ENCODE assay signal across 1 mouse cellular context in genomic region chr11:49245634-49246415, GRCm38 (mm10).
TF ChIP-seq lines count a peak whose summit lies in the region.

No protein-coding gene starts in this region.

TF ChIP-seq in MEL, 35 proteins besides CTCF, POLR2A, EP300 and RAD21:
- TF ChIP-seq POLR2AphosphoS5 (IDR thresholded peaks at IDR 0.05; ENCODE audit: borderline replicate concordance, low read depth, low read length) (no peak), MAX (IDR thresholded peaks at IDR 0.05; ENCODE audit: low read length) (peak; percentile 6), MAZ (IDR thresholded peaks at IDR 0.05; ENCODE audit: low read depth, low read length) (no peak; the same call in 1 of the 2 replicates), MEF2A (IDR thresholded peaks at IDR 0.05; ENCODE audit: extremely low read depth, insufficient replicate concordance, low read depth, low read length, poor library complexity, severe bottlenecking) (no peak), MYC (IDR thresholded peaks at IDR 0.05; ENCODE audit: low read depth, low read length) (0 out of 2 replicates have a peak, but pooled peaks have one; percentile 21), CHD1 (IDR thresholded peaks at IDR 0.05; ENCODE audit: low read depth, low read length) (no peak), GABPA (IDR thresholded peaks at IDR 0.05; ENCODE audit: low read depth, low read length) (no peak), JUND (IDR thresholded peaks at IDR 0.05; ENCODE audit: low read depth, low read length) (no peak), E2F4 (IDR thresholded peaks at IDR 0.05; ENCODE audit: borderline replicate concordance, low read depth, low read length) (no peak), NELFE (IDR thresholded peaks at IDR 0.05; ENCODE audit: low read depth, low read length) (no peak), BHLHE40 (IDR thresholded peaks at IDR 0.05; ENCODE audit: borderline replicate concordance, low read depth, low read length) (peak; percentile 8; the same call in 1 of the 2 replicates), NRF1 (IDR thresholded peaks at IDR 0.05; ENCODE audit: insufficient read depth, low read depth, low read length, poor library complexity, severe bottlenecking) (no peak), SIN3A (IDR thresholded peaks at IDR 0.05; ENCODE audit: low read length) (peak; percentile 54; the same call in 1 of the 2 replicates), TCF12 (IDR thresholded peaks at IDR 0.05; ENCODE audit: low read depth, low read length) (peak; percentile 81), USF2 (IDR thresholded peaks at IDR 0.05; ENCODE audit: borderline replicate concordance in 1 of 2, insufficient read depth in 1 of 2, low read depth in 1 of 2, low read length in 2 of 2) (no peak), TAL1 (IDR thresholded peaks at IDR 0.05; ENCODE audit: low read length) (peak; percentile 82), SMC3 (IDR thresholded peaks at IDR 0.05; ENCODE audit: low read depth, low read length) (no peak), TBP (IDR thresholded peaks at IDR 0.05; ENCODE audit: low read depth, low read length) (no peak), ELF1 (IDR thresholded peaks at IDR 0.05; ENCODE audit: low read depth, low read length) (0 out of 2 replicates have a peak, but pooled peaks have one; percentile 33), POLR2AphosphoS2 (IDR thresholded peaks at IDR 0.05; ENCODE audit: low read length) (no peak), KAT2A (conservative IDR thresholded peaks at IDR 0.05; ENCODE audit: low read depth, low read length) (no peak), HCFC1 (IDR thresholded peaks at IDR 0.05; ENCODE audit: low read depth, low read length) (no peak), GATA1 (IDR thresholded peaks at IDR 0.05; ENCODE audit: low read depth, low read length) (peak; percentile 81), ZMIZ1 (IDR thresholded peaks at IDR 0.05; ENCODE audit: low read depth, low read length) (no peak), CHD2 (IDR thresholded peaks at IDR 0.05; ENCODE audit: low read length) (0 out of 2 replicates have a peak, but pooled peaks have one; percentile 4), USF1 (IDR thresholded peaks at IDR 0.05; ENCODE audit: low read depth, low read length) (no peak), RCOR1 (IDR thresholded peaks at IDR 0.05; ENCODE audit: low read depth, low read length) (peak; percentile 90), ZKSCAN1 (IDR thresholded peaks at IDR 0.05; ENCODE audit: low read depth, low read length) (no peak), UBTF (IDR thresholded peaks at IDR 0.05; ENCODE audit: borderline replicate concordance, insufficient read depth, low read depth, low read length) (no peak), ZNF384 (IDR thresholded peaks at IDR 0.05; ENCODE audit: low read depth, low read length) (no peak), MYB (IDR thresholded peaks at IDR 0.05; ENCODE audit: low read depth, low read length) (no peak; the same call in 1 of the 2 replicates), ZC3H11A (IDR thresholded peaks at IDR 0.05; ENCODE audit: low read depth, low read length) (no peak), MXI1 (IDR thresholded peaks at IDR 0.05; ENCODE audit: low read depth, low read length) (no peak), ETS1 (IDR thresholded peaks at IDR 0.05; ENCODE audit: low read depth, low read length) (peak; percentile 51; the same call in 1 of the 2 replicates), MAFK (IDR thresholded peaks at IDR 0.05; ENCODE audit: borderline replicate concordance, low read depth, low read length) (no peak)
